Mouse (Mus musculus) NIH3T3 (cell line): ENCODE results near the gene Gm17087.

Source experiments
- DNase-seq: peaks from one replicate; pipeline ENCODE4 v3.0.0-alpha.2; 2012; ENCODE audit warnings: low read depth

Gm17087 gene

GRCm38 (mm10) chr17:8566850-8567249, at the start of gene Gm17087:
Gene Gm17087, minus strand, starts transcription at chr17:8566950.
- DNase-seq, result no peak

DNA sequence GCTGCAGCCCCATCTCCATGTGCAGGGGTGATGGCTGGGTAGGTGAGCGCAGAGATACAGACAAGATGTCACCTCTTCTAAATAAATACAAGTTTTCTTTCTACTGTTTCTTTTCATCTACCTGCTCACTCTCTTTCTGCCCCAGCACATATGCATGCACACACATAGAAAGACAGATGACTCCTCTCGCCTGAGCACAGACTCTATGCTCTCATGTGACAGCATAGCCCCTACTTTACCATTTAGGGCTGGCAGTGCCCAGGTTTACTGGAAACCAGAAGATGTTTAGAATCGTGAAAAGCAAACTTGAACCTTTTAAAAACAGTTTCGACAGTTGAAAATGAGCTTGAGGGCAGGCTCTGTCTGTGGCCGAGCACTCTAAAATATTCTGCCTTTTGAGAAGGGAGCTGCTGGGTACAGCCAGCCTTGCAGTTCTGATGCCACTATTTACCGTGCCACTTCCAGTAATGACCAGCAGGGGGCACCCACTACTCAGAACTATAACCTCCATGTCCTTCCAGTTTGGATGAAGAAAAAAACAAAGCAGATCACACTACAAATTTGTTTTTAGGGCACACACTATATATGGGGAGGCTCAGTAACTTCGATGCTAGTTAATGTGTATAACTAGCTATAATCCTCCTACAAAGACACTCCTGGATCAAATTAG, 47.3 kb upstream of the Gm17087 start:
- peak; percentile 92 for DNase-seq

DNA sequence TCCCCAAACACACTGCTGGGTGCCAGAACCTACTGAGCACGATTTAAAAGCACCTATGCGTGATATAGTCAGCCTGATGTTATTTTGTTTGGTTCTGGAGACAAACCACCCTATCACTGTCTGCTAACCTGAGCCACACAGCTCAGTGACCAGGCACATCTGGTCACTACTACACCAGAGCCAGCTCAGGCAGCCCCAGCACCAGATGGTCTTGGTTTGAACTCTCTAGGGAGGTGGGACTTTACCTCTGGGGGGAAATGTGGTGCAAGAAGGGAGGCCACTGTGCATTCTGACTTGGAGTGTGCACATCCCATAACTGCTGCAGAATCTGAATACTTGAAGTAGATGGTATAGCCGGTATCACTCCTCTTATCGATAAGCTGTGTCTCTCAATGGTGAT, 45.2 kb upstream of the Gm17087 start:
- no peak for DNase-seq

DNA sequence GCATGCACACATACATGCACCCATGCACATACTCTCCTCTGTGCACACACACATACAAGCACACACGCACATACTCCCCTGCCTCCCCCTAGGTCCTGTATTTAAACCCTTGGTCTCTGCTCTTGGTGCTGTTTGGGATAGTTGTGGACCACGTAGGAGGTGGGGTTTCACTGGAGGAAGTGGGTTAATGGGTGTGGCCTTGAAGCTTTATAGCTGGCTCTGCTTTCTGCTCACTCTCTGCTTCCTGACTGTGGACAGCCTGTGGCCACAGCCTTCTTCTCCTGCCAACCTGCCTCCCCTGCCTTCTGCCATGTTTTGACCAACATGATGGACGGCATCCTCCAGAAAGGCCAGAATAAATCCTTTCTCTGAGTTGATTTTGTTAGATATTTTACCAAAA, 39.9 kb upstream of the Gm17087 start:
- no peak for DNase-seq

DNA sequence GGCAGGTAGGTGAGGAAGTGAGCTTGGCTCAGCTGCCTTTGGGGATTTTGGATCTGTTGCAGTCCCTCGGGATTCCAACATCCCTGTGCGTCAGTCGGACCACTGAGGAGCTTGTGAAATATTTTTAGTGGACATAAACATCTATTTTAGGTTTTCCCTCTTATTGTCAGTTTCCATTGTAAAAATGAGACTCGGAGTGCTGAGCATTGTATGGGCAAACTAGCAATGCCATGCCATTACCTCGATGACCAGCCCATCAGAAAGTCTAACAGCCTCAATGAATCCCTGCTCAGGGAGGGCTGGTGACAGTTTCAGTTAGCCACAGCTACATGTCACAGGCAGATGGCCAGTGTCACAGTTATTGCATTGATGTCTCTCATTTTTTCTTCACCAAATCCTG, 39.2 kb upstream of the Gm17087 start:
- DNase-seq, result no peak

- DNase-seq, result no peak
Observed at GRCm38 (mm10) chr17:8602976-8603375, 36.2 kb upstream of the Gm17087 start.

GRCm38 (mm10) chr17:8597790-8598189, 31.0 kb upstream of the Gm17087 start:
- DNase-seq, result peak; percentile 83

- DNase-seq, result peak; percentile 91
Observed at GRCm38 (mm10) chr17:8592427-8593277, 25.9 kb upstream of the Gm17087 start.

GRCm38 (mm10) chr17:8581579-8581978, 14.8 kb upstream of the Gm17087 start:
- DNase-seq, result no peak

GRCm38 (mm10) chr17:8580360-8580759, 13.6 kb upstream of the Gm17087 start:
- DNase-seq, result peak; percentile 40

DNA sequence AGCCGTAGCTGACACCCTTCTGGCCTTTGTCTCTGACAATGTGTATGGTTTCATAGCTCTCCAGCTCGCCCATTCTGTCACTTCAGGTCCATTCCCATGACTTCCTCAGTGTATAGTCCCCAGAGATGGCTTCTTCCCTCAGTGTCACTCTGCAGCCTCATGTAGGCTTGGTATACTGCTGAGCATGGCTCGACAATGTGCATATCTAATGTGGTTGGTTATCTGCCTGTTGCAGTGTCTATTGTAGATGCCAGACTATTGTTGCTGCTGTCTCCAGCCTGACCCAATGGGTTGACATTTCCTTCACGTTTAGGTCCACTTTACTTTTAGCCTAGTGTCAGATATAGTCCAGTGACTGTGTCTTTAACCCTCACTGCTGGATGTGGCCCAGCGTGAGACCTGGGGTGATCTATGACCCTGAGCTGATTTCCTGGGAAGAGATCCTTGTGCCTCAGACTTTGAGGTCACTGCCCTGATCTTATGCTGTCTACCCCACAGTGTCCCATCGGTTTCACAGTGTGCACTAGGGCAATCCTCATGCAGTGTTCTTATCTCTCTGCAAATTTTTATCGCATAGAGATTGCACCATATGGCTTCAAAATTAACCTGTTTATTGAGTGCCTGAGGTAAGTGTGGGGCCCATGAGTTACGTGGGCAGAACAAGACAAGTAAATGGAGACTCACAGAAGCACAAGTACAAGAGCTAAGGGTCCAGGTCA, 7.0 kb upstream of the Gm17087 start:
- DNase-seq, result no peak

DNA sequence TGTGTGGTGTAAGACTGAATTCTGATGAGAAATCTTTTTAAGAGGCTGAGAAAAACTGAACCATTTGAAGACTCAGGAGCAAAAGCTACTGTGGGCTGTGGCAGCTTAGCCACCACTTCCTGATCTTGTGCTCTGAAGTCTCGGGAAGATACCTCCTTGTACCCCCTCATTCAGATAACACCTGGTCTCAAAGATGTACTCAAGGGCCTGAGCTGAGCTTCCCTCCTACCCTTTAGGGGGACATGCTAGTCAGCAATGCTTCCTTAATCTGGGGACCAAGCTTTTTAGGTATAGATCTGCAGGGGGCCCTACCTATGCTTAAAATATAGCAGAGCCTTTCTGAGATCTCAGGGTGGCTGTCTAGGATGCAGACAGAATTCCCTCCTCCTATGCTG, 3.9 kb downstream of the Gm17087 start:
- DNase-seq, result no peak

DNA sequence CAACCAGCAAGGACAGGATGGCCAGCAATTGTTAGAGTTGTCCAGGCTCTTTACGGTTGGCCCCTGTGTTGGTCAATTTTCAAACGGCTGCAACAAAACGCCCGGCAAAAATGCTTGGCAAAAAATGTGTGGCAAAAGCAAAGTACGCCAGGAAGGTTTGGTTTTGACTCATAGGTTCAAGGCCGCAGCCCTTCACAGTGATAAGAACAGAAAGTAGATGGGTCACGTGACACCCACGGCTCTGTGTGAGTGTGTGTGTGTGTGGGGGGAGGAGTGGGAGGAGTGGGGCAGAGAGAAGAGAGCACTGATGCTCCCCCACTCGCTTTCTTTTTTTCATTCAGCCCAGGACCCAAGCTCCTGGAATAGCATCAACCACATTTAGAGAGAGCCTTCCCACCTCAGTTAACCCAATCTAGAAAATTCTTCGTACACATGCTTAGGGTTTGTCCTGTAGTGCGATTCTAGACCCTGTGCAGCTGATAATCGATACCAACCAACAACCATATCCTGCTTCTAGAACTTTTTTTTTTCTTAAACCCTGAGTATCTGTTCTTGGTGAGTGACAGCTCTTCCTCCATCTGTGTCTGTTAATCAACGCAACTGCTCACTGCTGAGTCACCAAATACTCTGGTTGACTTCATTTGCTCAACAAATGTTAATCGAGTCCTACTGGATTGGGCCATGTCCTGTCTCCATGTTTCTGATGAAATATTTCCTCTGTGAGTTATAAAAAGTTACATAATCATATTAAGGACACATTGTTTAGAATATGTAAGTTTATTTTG, 4.5 kb downstream of the Gm17087 start:
- peak; percentile 53 for DNase-seq

- DNase-seq, result no peak
Observed at GRCm38 (mm10) chr17:8557926-8558325, 8.8 kb downstream of the Gm17087 start.

- no peak for DNase-seq
Observed at GRCm38 (mm10) chr17:8556223-8556622, 10.5 kb downstream of the Gm17087 start.

- no peak for DNase-seq
Observed at GRCm38 (mm10) chr17:8555785-8556184, 11.0 kb downstream of the Gm17087 start.

DNA sequence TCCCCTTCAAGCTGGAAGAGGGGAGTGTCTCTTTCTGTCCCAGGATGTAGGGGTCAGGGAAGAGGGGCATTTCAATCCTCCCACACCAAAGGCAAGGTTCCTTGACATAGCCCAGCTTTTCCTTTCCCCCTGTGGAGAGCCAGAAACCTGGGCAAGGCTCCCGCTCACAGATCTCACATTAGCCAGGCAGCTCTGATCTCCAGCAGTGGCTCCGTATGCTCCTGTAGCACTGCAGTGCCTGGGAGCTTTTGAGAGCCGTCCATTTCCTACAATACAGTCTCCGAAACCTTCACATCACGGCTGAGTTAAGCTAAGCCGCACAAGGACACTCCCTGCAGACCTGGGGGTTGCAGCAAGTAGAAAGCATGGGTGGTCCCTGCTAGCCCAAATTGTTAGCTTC, 12.5 kb downstream of the Gm17087 start:
- DNase-seq, result no peak

DNA sequence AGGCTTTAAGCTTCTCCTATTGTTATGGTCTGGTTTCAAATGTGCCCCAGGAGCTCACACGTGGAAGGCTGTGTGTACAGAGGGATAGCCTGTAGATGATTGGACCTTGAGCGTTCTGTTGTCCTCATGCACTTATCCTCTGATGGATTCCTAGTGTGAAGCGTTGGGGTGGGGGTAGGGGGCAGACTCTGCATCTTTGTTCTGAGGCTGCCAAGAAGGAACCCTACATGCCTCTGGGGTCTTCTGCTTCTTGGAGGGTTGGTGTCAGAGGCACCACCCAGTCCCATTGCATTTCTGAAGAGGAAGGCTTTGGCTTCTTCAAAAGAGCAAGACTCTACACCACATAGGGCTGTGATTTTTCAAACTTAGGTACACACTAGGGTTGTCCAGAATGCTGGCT, 13.1 kb downstream of the Gm17087 start:
- DNase-seq, result no peak

- DNase-seq, result no peak
Observed at GRCm38 (mm10) chr17:8552346-8553035, 14.3 kb downstream of the Gm17087 start.

GRCm38 (mm10) chr17:8551641-8552040, 15.1 kb downstream of the Gm17087 start:
- no peak for DNase-seq

- DNase-seq, result no peak
Observed at GRCm38 (mm10) chr17:8548733-8549132, 18.0 kb downstream of the Gm17087 start.
